Mouse (Mus musculus) kidney, postnatal 4 days (tissue): ENCODE results near the gene Unc13a.

Experiments
- DNase-seq, 2 experiments: peaks; one replicate each; pipeline ENCODE4 v3.0.0; 2021; ENCODE audit warnings: mixed read lengths in 2 of 2

Gene Unc13a

GRCm38 (mm10) chr8:71686143-71686734 lies 14.7 kb upstream of the Unc13a start:
- peak; percentile 51 to 68 for DNase-seq

GRCm38 (mm10) chr8:71685573-71685972 lies 14.0 kb upstream of the Unc13a start:
- peak in 1 of 2 experiments; percentile 21 for DNase-seq

GRCm38 (mm10) chr8:71684701-71685100 lies 13.1 kb upstream of the Unc13a start:
- no peak for DNase-seq

- DNase-seq: no peak
Measured at GRCm38 (mm10) chr8:71682832-71683231, 11.3 kb upstream of the Unc13a start.

- peak in 1 of 2 experiments; percentile 45 for DNase-seq
Measured at GRCm38 (mm10) chr8:71681369-71681915, 9.9 kb upstream of the Unc13a start.

GRCm38 (mm10) chr8:71680471-71680870 lies 8.9 kb upstream of the Unc13a start:
- DNase-seq: peak in 1 of 2 experiments; percentile 45

GRCm38 (mm10) chr8:71679550-71680168 lies 8.1 kb upstream of the Unc13a start:
- DNase-seq: peak in 1 of 2 experiments; percentile 54

- peak in 1 of 2 experiments; percentile 14 for DNase-seq
Measured at GRCm38 (mm10) chr8:71679116-71679515, 7.6 kb upstream of the Unc13a start.

GRCm38 (mm10) chr8:71678216-71678615 lies 6.7 kb upstream of the Unc13a start:
- DNase-seq: no peak

- DNase-seq: peak in 1 of 2 experiments; percentile 65
Measured at GRCm38 (mm10) chr8:71677555-71677954, 6.0 kb upstream of the Unc13a start.

GRCm38 (mm10) chr8:71676803-71677202 lies 5.2 kb upstream of the Unc13a start:
- no peak for DNase-seq

- DNase-seq: peak; percentile 60 to 76
Measured at GRCm38 (mm10) chr8:71676020-71676741, 4.6 kb upstream of the Unc13a start, which contains the start of gene Jak3. Gene Jak3 (plus strand): TSS chr8:71676296.

GRCm38 (mm10) chr8:71675456-71676019 lies 4.0 kb upstream of the Unc13a start:
- DNase-seq: no peak

GRCm38 (mm10) chr8:71674071-71674470 lies 2.5 kb upstream of the Unc13a start:
- DNase-seq: no peak

GRCm38 (mm10) chr8:71672168-71672735 lies 695 bp upstream of the Unc13a start:
- DNase-seq: no peak

- DNase-seq: peak; percentile 54 to 75
Measured at GRCm38 (mm10) chr8:71670621-71671548, 672 bp downstream of the Unc13a start.

GRCm38 (mm10) chr8:71670198-71670597 lies 1.4 kb downstream of the Unc13a start:
- peak in 1 of 2 experiments; percentile 6 for DNase-seq

- DNase-seq: peak; percentile 63 to 76
Measured at GRCm38 (mm10) chr8:71668220-71668975, 3.2 kb downstream of the Unc13a start.

- no peak for DNase-seq
Measured at GRCm38 (mm10) chr8:71667256-71667655, 4.3 kb downstream of the Unc13a start.

GRCm38 (mm10) chr8:71666855-71667254 lies 4.7 kb downstream of the Unc13a start:
- DNase-seq: no peak
